Comparison of ENCODE assay signal across 8 mouse cellular contexts in genomic region chr4:145213999-145214785, GRCm38 (mm10). TPM values are rescaled to one million over a fixed set of nuclear protein-coding genes. Genes with fewer than 3 reads are reported as not detected.
DNase-seq lines count a peak whose midpoint lies in the region; TF ChIP-seq lines count a peak whose summit lies in the region.

No protein-coding gene starts in this region.

- peaks cover 32% of the 10 kb centered on the region; the same call in 1 of the 2 replicates for H3K79me2 ChIP-seq in macrophage (ENCODE audit: inconsistent target)

- H3K36me3 ChIP-seq in macrophage (ENCODE audit: inconsistent target): peaks cover 56% of the 10 kb centered on the region

- intact Hi-C loops in left cerebral cortex, adult 2 months (cut with DNase I): loop anchor here (1.0 kb wide), 1 partner anchor 72 kb away; no protein-coding TSS in a partner anchor

- peak; percentile 80 for DNase-seq in T-cell, adult 2 months (ENCODE audit: low spot score)
- peak; percentile 94 to 96 for DNase-seq in cerebellum, postnatal 4 days (ENCODE audit: low spot score in 2 of 2)
- DNase-seq in gastrocnemius, adult 8-10 months (ENCODE audit: low spot score in 2 of 2): peak; percentile 90 to 93
- peak; percentile 81 for DNase-seq in hindlimb bud, embryonic 11.5 days (ENCODE audit: extremely low spot score, low read depth, low spot score)
- DNase-seq in left cerebral cortex, adult 2 months (ENCODE audit: extremely low spot score in 1 of 2, low spot score in 2 of 2): peak; percentile 87 to 94
- DNase-seq in right cerebral cortex, adult 18-20 months: peak; percentile 86
- peak; percentile 76 for DNase-seq in urinary bladder, postnatal 10 days (ENCODE audit: low spot score)

- 41% methylated on average over 8 of the region's 8 CpGs for WGBS in macrophage (ENCODE audit: missing documents)

- TF ChIP-seq CTCF in left cerebral cortex, adult 2 months (IDR thresholded peaks at IDR 0.05): peak; percentile 99

- H3K27ac ChIP-seq in left cerebral cortex, adult 2 months: no peak overlapping the region
- peak overlapping the region; percentile 86 for H3K27ac ChIP-seq in macrophage

- H3K4me3 ChIP-seq in left cerebral cortex, adult 2 months: no peak overlapping the region
- no peak overlapping the region for H3K4me3 ChIP-seq in macrophage (ENCODE audit: inconsistent target)

RNA-seq across cellular contexts. Expression of gene Vps13d, which starts 19.4 kb away (rescaled TPM):
- total RNA-seq in gastrocnemius, adult 8-10 months (2022): 10 to 100 TPM; 32.5 to 42.0 (median 36.7) TPM
- 10 to 100 TPM; 63.2 to 64.4 TPM for total RNA-seq in left cerebral cortex, adult 2 months (2021)
- 100 to 1,000 TPM; 195 to 794 (median 326) TPM for total RNA-seq in macrophage (2018; cell fraction: chromatin; rRNA removed)
- total RNA-seq in macrophage (2018; cell fraction: cytosol; rRNA removed): 10 to 100 TPM; 22.8 to 49.5 (median 35.7) TPM
- total RNA-seq in macrophage (2018; cell fraction: nucleus; rRNA removed): 100 to 1,000 TPM in 16 of 26 experiments, 10 to 100 TPM in 10; 78.6 to 356 (median 119) TPM
- 28.8 to 76.6 TPM (median 37.9 TPM) in 3 replicates for polyA plus RNA-seq in macrophage (2018)

RNA-seq across cellular contexts. Expression of gene Tnfrsf1b, which starts 32.5 kb away (rescaled TPM):
- 1 to 10 TPM; 1.4 to 1.8 (median 1.6) TPM for total RNA-seq in gastrocnemius, adult 8-10 months (2022)
- total RNA-seq in left cerebral cortex, adult 2 months (2021): 1 to 10 TPM; 2.9 to 3.1 TPM
- 100 to 1,000 TPM; 113 to 961 (median 353) TPM for total RNA-seq in macrophage (2018; cell fraction: chromatin; rRNA removed)
- 1,000 to 10,000 TPM in 2 of 26 experiments, 100 to 1,000 TPM in 24; 241 to 1,186 (median 606) TPM for total RNA-seq in macrophage (2018; cell fraction: cytosol; rRNA removed)
- total RNA-seq in macrophage (2018; cell fraction: nucleus; rRNA removed): 1,000 to 10,000 TPM in 7 of 26 experiments, 100 to 1,000 TPM in 19; 164 to 1,820 (median 786) TPM
- polyA plus RNA-seq in macrophage (2018): 132 to 265 TPM (median 207 TPM) in 3 replicates
